Mouse (Mus musculus): ENCODE results near the gene Foxa3. TPM values are rescaled to one million over a fixed set of nuclear protein-coding genes. Genes with fewer than 3 reads are reported as not detected.

Foxa3 gene
- polyA plus RNA-seq, 2 experiments = 12.2 to 26.5 TPM

DNA sequence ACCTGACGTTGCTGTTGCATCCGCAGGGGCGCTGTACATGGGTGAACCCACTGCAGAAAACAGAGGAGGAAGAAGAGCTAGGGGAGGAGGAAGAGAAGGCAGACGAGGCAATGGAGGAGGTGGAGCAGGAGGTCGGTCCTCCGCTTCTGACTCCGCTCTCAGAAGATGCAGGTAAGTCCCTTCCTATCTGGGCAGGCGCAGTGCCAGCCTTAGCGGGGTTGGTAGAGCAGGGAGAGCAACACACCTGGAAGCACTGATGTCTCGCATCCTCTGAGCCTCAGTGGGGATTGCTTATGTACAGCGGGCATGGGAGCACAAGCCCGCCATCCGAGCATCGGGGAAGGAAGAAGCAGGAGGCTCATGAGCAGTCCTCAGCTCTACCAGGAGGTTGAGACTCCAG, 43.7 kb upstream of the Foxa3 start:
- no peak overlapping the region for H3K4me2 ChIP-seq (ENCODE audit: low read depth)
- H3K9ac ChIP-seq (replicated peaks) = no peak overlapping the region
- 36% methylated on average over 14 of the region's 14 CpGs for WGBS (ENCODE audit: insufficient replicate concordance)
- H3K36me3 ChIP-seq (replicated peaks; ENCODE audit: control insufficient read depth, insufficient read depth, low read depth) = no peaks in the 10 kb centered on the region
- H3K27me3 ChIP-seq (ENCODE audit: control insufficient read depth, insufficient read depth, low read length) = peaks cover 29% of the 10 kb centered on the region
- ATAC-seq (ENCODE audit: insufficient read depth) = no peak
- DNase-seq (ENCODE audit: low read depth in 3 of 3, low spot score in 3 of 3) = no peak
- no peaks in the 10 kb centered on the region for H3K9me3 ChIP-seq (ENCODE audit: control insufficient read depth, low read length)
- H3K27ac ChIP-seq = no peak overlapping the region
- TF ChIP-seq EP300 (IDR thresholded peaks at IDR 0.05; ENCODE audit: low read depth) (no peak), CTCF (IDR thresholded peaks at IDR 0.05; ENCODE audit: low read depth) (no peak)
- H3K4me3 ChIP-seq (ENCODE audit: insufficient read depth in 1 of 2, low read depth in 2 of 2, low read length in 2 of 2) = no peak overlapping the region
- H3K4me1 ChIP-seq (replicated peaks; ENCODE audit: control insufficient read depth in 2 of 2, insufficient read depth in 2 of 2, low read length in 1 of 2) = no peaks in the 10 kb centered on the region

DNA sequence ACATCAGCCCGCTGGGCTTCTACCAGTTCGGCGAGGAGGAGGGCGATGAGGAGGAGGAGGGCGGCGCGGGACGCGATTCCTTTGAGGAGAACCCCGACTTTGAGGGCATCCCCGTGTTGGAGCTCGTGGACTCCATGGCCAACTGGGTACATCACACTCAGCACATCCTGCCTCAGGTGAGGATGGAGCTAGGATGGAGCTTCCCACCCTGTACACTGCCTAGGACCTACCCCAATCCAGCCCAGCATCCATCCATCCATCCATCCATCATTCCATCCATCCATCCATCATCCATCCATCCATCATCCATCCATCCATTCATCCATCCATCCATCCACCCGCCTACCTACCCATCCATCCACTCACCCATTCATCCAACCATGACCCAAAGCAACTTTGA, 42.6 kb upstream of the Foxa3 start:
- no peaks in the 10 kb centered on the region for H3K36me3 ChIP-seq (replicated peaks; ENCODE audit: control insufficient read depth, insufficient read depth, low read depth)
- no peaks in the 10 kb centered on the region for H3K9me3 ChIP-seq (ENCODE audit: control insufficient read depth, low read length)
- peaks cover 29% of the 10 kb centered on the region for H3K27me3 ChIP-seq (ENCODE audit: control insufficient read depth, insufficient read depth, low read length)
- no peak overlapping the region for H3K4me3 ChIP-seq (ENCODE audit: insufficient read depth in 1 of 2, low read depth in 2 of 2, low read length in 2 of 2)
- H3K27ac ChIP-seq = no peak overlapping the region
- no peaks in the 10 kb centered on the region for H3K4me1 ChIP-seq (replicated peaks; ENCODE audit: control insufficient read depth in 2 of 2, insufficient read depth in 2 of 2, low read length in 1 of 2)
- TF ChIP-seq EP300 (IDR thresholded peaks at IDR 0.05; ENCODE audit: low read depth) (no peak), CTCF (IDR thresholded peaks at IDR 0.05; ENCODE audit: low read depth) (no peak)
- no peak for ATAC-seq (ENCODE audit: insufficient read depth)
- H3K9ac ChIP-seq (replicated peaks) = no peak overlapping the region
- no peak for DNase-seq (ENCODE audit: low read depth in 3 of 3, low spot score in 3 of 3)
- no peak overlapping the region for H3K4me2 ChIP-seq (ENCODE audit: low read depth)
- 42% methylated on average over 13 of the region's 13 CpGs for WGBS (ENCODE audit: insufficient replicate concordance)

DNA sequence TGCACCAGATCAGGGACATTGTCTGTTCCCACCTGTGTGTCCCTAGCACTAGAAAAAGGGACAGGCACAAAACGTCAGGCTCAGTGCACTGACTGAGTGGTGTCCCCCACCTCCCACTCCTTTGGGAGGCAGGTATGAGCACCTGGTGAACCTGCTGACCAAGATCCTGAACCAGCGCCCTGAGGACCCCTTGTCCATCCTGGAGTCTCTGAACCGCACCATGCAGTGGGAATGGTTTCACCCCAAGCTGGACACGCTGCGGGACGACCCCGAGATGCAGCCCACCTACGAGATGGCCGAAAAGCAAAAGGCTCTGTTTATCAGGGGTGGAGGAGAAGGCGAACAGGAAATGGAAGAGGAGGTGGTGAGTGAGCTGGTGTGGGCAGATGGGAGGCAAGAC, 34.1 kb upstream of the Foxa3 start:
- no peaks in the 10 kb centered on the region for H3K4me1 ChIP-seq (replicated peaks; ENCODE audit: control insufficient read depth in 2 of 2, insufficient read depth in 2 of 2, low read length in 1 of 2)
- H3K4me2 ChIP-seq (ENCODE audit: low read depth) = no peak overlapping the region
- 63% methylated on average over 10 of the region's 10 CpGs for WGBS (ENCODE audit: insufficient replicate concordance)
- H3K36me3 ChIP-seq (replicated peaks; ENCODE audit: control insufficient read depth, insufficient read depth, low read depth) = no peaks in the 10 kb centered on the region
- H3K9me3 ChIP-seq (ENCODE audit: control insufficient read depth, low read length) = no peaks in the 10 kb centered on the region
- H3K27me3 ChIP-seq (ENCODE audit: control insufficient read depth, insufficient read depth, low read length) = no peaks in the 10 kb centered on the region
- H3K9ac ChIP-seq (replicated peaks) = no peak overlapping the region
- no peak for ATAC-seq (ENCODE audit: insufficient read depth)
- DNase-seq (ENCODE audit: low read depth in 3 of 3, low spot score in 3 of 3) = no peak
- no peak overlapping the region for H3K4me3 ChIP-seq (ENCODE audit: insufficient read depth in 1 of 2, low read depth in 2 of 2, low read length in 2 of 2)
- H3K27ac ChIP-seq = no peak overlapping the region
- TF ChIP-seq CTCF (IDR thresholded peaks at IDR 0.05; ENCODE audit: low read depth) = no peak
- TF ChIP-seq EP300 (IDR thresholded peaks at IDR 0.05; ENCODE audit: low read depth) = no peak

GRCm38 (mm10) chr7:19055108-19055507, 31.8 kb upstream of the Foxa3 start:
- WGBS (ENCODE audit: insufficient replicate concordance) = 71% methylated on average over 8 of the region's 8 CpGs
- H3K9me3 ChIP-seq (ENCODE audit: control insufficient read depth, low read length) = no peaks in the 10 kb centered on the region
- no peak overlapping the region for H3K9ac ChIP-seq (replicated peaks)
- no peak overlapping the region for H3K27ac ChIP-seq
- no peak overlapping the region for H3K4me3 ChIP-seq (ENCODE audit: insufficient read depth in 1 of 2, low read depth in 2 of 2, low read length in 2 of 2)
- H3K36me3 ChIP-seq (replicated peaks; ENCODE audit: control insufficient read depth, insufficient read depth, low read depth) = peaks cover 2% of the 10 kb centered on the region; the same call in 1 of the 2 replicates
- ATAC-seq (ENCODE audit: insufficient read depth) (no peak), DNase-seq (ENCODE audit: low read depth in 3 of 3, low spot score in 3 of 3) (no peak)
- no peaks in the 10 kb centered on the region for H3K4me1 ChIP-seq (replicated peaks; ENCODE audit: control insufficient read depth in 2 of 2, insufficient read depth in 2 of 2, low read length in 1 of 2)
- TF ChIP-seq CTCF (IDR thresholded peaks at IDR 0.05; ENCODE audit: low read depth) = no peak
- TF ChIP-seq EP300 (IDR thresholded peaks at IDR 0.05; ENCODE audit: low read depth) = no peak
- no peaks in the 10 kb centered on the region for H3K27me3 ChIP-seq (ENCODE audit: control insufficient read depth, insufficient read depth, low read length)
- no peak overlapping the region for H3K4me2 ChIP-seq (ENCODE audit: low read depth)

- H3K4me1 ChIP-seq (replicated peaks; ENCODE audit: control insufficient read depth in 2 of 2, insufficient read depth in 2 of 2, low read length in 1 of 2) = no peaks in the 10 kb centered on the region
- no peaks in the 10 kb centered on the region for H3K27me3 ChIP-seq (ENCODE audit: control insufficient read depth, insufficient read depth, low read length)
- H3K36me3 ChIP-seq (replicated peaks; ENCODE audit: control insufficient read depth, insufficient read depth, low read depth) = peaks cover 6% of the 10 kb centered on the region; the same call in 1 of the 2 replicates
- no peak for DNase-seq (ENCODE audit: low read depth in 3 of 3, low spot score in 3 of 3)
- no peak overlapping the region for H3K4me3 ChIP-seq (ENCODE audit: insufficient read depth in 1 of 2, low read depth in 2 of 2, low read length in 2 of 2)
- no peaks in the 10 kb centered on the region for H3K9me3 ChIP-seq (ENCODE audit: control insufficient read depth, low read length)
- WGBS (ENCODE audit: insufficient replicate concordance) = 74% methylated on average over 9 of the region's 9 CpGs
- no peak for ATAC-seq (ENCODE audit: insufficient read depth)
- no peak overlapping the region for H3K9ac ChIP-seq (replicated peaks)
- no peak overlapping the region for H3K4me2 ChIP-seq (ENCODE audit: low read depth)
- no peak overlapping the region for H3K27ac ChIP-seq
- TF ChIP-seq CTCF (IDR thresholded peaks at IDR 0.05; ENCODE audit: low read depth) (no peak), EP300 (IDR thresholded peaks at IDR 0.05; ENCODE audit: low read depth) (no peak)
These were observed 31.4 kb upstream of the Foxa3 start for GRCm38 (mm10) chr7:19054777-19055076.
